Mouse (Mus musculus): Measurements from ENCODE around the gene Pde4dip. TPM values are rescaled to one million over a fixed set of nuclear protein-coding genes. Genes with fewer than 3 reads are reported as not detected.

Pde4dip gene
- polyA plus RNA-seq, 1 experiment from 2014 or later: 18.5 TPM

DNA sequence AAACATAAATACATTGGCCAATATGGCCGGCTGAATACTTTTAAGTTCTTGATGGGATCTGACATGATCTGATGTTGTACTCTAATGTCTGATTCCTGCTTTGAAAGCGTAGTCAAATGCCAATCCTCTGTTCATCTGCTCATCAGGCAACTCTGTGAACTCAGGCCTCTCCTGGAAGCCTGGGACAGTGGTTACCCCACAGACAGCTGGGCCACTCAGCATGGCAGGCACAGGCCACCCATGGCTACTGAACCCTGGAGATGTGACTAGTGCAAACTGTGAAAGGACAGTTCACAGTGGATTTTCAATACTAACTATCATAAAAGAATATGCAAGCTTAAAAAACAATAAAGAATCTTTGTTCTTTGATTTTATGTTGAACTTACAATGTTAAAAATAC lies 85.6 kb downstream of the Pde4dip start:
- no peak overlapping the region for H3K27ac ChIP-seq
- DNase-seq (ENCODE audit: extremely low spot score, low spot score): no peak
- no peaks in the 10 kb centered on the region for H3K4me1 ChIP-seq
- no peaks in the 10 kb centered on the region for H3K27me3 ChIP-seq (ENCODE audit: poor library complexity, severe bottlenecking)
- no peak overlapping the region for H3K4me3 ChIP-seq
- H3K36me3 ChIP-seq (replicated peaks): no peaks in the 10 kb centered on the region
- H3K9me3 ChIP-seq: no peaks in the 10 kb centered on the region
- 94% methylated on average over 2 of the region's 2 CpGs for WGBS

DNA sequence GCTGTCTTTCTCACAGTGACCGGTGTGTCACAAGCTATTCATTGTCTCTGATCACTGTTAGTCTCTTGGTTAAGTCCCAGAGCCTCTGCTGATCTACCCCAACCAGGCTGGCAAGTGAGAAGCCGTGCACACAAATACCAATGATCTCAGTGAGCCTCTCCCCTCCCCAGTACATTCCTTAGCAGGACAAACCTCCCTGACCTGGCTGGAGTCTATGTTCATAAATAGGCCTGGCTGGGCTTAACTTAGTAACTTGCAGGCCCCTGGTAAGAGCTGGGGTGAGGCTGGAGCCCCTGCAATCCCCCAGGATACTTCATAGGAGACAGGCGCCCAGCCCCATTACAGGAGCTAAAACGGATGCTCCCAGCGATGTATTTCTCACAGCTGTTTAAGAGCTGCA lies 86.2 kb downstream of the Pde4dip start:
- no peak overlapping the region for H3K4me3 ChIP-seq
- WGBS: 84% methylated on average over 5 of the region's 5 CpGs

DNA sequence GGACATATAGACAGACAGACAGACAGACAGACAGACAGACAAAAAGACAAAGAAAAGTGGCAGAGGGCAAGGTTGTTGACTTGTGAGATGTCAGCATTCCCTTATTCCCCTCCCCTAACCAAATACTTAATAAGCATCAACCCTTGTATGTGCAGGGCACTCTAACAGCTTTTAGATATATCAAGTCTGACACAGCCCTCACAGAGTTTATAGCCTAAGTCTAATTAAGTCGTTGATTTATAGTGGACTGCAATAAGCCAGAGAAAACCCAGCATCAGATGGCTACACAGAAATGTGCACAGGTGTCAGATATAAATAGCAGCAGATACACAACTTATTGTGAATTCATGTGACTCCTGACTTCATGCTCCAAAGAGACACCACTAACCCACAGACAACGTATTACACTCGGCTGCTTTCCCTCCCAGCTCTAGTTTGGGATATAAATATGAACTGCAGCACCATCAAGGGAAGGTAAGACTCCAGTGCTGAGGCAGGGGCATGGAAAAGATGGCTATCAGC lies 87.3 kb downstream of the Pde4dip start:
- Histone ChIP-seq H3K27ac (no peak overlapping the region), H3K9me3 (no peaks in the 10 kb centered on the region), H3K27me3 (ENCODE audit: poor library complexity, severe bottlenecking) (no peaks in the 10 kb centered on the region), H3K36me3 (replicated peaks) (no peaks in the 10 kb centered on the region), H3K4me3 (no peak overlapping the region), H3K4me1 (no peaks in the 10 kb centered on the region)
- DNase-seq (ENCODE audit: extremely low spot score, low spot score): no peak
- WGBS: 89% methylated on average over 3 of the region's 3 CpGs

More for the DNA sequence above, 86.2 kb downstream of the Pde4dip start:
- Histone ChIP-seq H3K36me3 (replicated peaks) (no peaks in the 10 kb centered on the region), H3K4me1 (no peaks in the 10 kb centered on the region), H3K27ac (no peak overlapping the region), H3K27me3 (ENCODE audit: poor library complexity, severe bottlenecking) (no peaks in the 10 kb centered on the region), H3K9me3 (no peaks in the 10 kb centered on the region)
- no peak for DNase-seq (ENCODE audit: extremely low spot score, low spot score)

DNA sequence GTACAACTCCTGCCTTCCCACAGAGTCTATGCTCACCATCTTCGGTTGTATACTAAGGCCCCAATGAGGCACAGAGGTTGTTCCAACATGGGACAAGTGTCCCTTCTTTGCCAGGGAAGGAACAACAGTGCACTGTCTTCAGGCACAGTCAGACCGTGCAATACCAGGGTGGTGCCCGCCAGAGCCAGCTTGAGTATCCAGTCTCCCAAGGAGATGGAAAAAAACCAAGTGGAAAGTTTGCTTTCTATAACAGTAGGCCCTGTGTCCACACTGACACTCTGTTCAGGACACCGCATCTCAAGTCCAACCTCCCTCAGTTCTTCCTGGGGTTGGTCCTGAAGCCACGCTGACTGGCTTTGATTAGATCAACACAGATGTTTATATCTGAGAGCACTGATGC lies 87.8 kb downstream of the Pde4dip start:
- Histone ChIP-seq H3K9me3 (no peaks in the 10 kb centered on the region), H3K4me3 (no peak overlapping the region), H3K36me3 (replicated peaks) (no peaks in the 10 kb centered on the region), H3K4me1 (no peaks in the 10 kb centered on the region), H3K27ac (no peak overlapping the region), H3K27me3 (ENCODE audit: poor library complexity, severe bottlenecking) (no peaks in the 10 kb centered on the region)
- 88% methylated on average over 5 of the region's 5 CpGs for WGBS
- DNase-seq (ENCODE audit: extremely low spot score, low spot score): no peak

DNA sequence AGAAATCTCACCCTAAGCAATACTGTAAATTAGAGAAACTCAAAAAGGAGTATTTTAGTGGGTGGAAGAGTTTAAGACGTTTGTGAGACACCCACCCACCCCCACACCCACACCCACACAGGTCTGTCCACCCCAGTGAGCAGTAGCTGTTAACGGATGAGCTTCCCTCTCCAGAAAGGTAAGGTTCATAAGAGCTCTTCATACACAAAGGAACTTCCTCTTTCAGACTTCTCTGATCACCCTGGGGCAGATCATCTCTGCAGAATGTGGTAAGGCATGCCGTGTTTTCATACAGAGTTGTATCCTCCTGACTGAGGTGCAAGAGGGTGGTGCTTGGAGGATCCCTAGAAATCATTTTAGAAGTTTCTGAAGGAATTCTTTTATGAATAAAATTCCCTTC lies 88.5 kb downstream of the Pde4dip start:
- Histone ChIP-seq H3K4me3 (no peak overlapping the region), H3K27me3 (ENCODE audit: poor library complexity, severe bottlenecking) (no peaks in the 10 kb centered on the region), H3K4me1 (no peaks in the 10 kb centered on the region), H3K27ac (no peak overlapping the region), H3K36me3 (replicated peaks) (no peaks in the 10 kb centered on the region), H3K9me3 (no peaks in the 10 kb centered on the region)
- WGBS: 75% methylated on average over 3 of the region's 3 CpGs
- DNase-seq (ENCODE audit: extremely low spot score, low spot score): no peak

DNA sequence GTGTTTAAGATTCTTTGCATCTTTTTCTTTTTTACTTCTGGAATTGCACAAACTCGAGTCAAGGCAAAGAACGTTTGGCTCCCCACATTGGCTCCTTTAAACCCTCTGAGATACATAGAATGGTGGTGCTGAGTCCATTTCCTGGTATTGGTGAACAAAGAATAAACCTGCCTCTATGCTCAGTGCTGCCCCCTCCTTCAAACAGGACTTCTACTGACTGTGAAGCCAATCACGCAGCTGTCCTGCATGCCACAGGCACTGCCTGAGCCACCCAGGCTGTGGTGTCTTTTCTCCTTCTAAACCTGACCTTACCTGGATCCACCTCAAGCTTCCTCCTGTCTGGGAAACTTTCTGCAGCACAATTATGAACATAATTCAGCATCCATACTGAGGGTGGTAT lies 89.2 kb downstream of the Pde4dip start:
- Histone ChIP-seq H3K27me3 (ENCODE audit: poor library complexity, severe bottlenecking) (no peaks in the 10 kb centered on the region), H3K27ac (no peak overlapping the region), H3K4me1 (no peaks in the 10 kb centered on the region), H3K9me3 (no peaks in the 10 kb centered on the region), H3K4me3 (no peak overlapping the region), H3K36me3 (replicated peaks) (no peaks in the 10 kb centered on the region)
- WGBS: 69% methylated on average over 3 of the region's 3 CpGs
- no peak for DNase-seq (ENCODE audit: extremely low spot score, low spot score)

DNA sequence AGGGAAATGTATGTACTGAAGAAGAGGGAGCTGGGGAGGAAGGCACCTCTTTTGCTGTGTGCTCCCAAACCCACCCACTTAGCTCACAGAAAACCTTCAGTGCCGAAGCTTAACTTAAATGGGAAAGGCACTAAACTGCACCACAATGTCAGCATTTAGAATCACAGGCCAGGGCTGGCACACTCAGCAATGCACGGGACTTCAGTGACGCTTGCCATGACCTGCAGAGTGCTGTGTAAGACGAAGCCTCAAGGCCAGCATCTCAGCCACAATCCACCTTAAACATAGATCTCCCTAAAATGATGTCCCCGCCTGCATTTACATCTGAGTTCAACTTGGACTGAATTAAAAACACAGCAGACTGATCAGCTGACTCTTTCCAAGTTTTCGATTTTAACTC lies 91.1 kb downstream of the Pde4dip start:
- no peak for DNase-seq (ENCODE audit: extremely low spot score, low spot score)
- Histone ChIP-seq H3K4me1 (no peaks in the 10 kb centered on the region), H3K36me3 (replicated peaks) (no peaks in the 10 kb centered on the region), H3K27me3 (ENCODE audit: poor library complexity, severe bottlenecking) (no peaks in the 10 kb centered on the region), H3K4me3 (no peak overlapping the region), H3K27ac (no peak overlapping the region), H3K9me3 (no peaks in the 10 kb centered on the region)
- 84% methylated on average over 6 of the region's 6 CpGs for WGBS

DNA sequence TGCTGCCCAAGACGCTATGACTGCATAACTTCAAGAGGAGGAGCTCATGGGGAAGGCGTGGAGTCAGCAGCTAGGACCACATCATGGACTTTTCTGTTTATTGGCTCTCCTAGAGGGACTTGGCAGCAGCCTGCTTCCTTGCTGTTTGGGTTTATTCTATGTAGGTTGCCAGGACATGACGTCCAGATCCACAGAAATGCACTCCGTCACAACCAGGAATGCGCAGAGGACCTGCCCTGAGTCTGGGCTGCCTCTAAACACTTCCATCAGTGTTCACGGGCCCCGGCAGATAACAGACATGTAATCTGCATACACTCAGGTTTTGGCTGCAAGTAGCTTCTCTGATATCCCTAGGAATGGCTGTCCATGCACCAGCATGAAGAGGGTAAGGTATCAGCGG lies 94.5 kb downstream of the Pde4dip start:
- WGBS: 90% methylated on average over 8 of the region's 8 CpGs
- Histone ChIP-seq H3K4me3 (no peak overlapping the region), H3K27me3 (ENCODE audit: poor library complexity, severe bottlenecking) (no peaks in the 10 kb centered on the region), H3K27ac (no peak overlapping the region), H3K9me3 (no peaks in the 10 kb centered on the region; the same call in 1 of the 2 replicates), H3K36me3 (replicated peaks) (no peaks in the 10 kb centered on the region), H3K4me1 (no peaks in the 10 kb centered on the region)
- no peak for DNase-seq (ENCODE audit: extremely low spot score, low spot score)

DNA sequence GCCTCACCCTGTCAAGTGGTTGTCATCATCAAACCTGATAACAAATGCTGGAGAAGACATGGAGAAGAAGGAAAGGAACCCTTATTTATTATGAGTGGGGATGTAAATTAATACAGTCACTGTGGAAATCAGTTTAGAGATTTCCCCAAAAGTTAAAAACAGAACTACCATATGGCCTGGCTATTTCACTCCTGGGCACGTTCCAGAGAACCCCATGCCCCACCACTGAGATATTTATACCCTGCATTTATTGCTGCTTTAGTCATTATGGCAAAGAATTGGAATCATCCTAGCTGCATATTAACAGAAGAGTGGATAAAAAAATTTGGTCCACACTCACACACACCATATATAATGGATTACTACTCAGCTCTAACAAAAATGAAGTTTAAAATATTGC lies 98.4 kb downstream of the Pde4dip start:
- Histone ChIP-seq H3K4me1 (no peaks in the 10 kb centered on the region), H3K9me3 (no peaks in the 10 kb centered on the region; the same call in 1 of the 2 replicates), H3K4me3 (no peak overlapping the region), H3K27me3 (ENCODE audit: poor library complexity, severe bottlenecking) (no peaks in the 10 kb centered on the region), H3K36me3 (replicated peaks) (no peaks in the 10 kb centered on the region), H3K27ac (no peak overlapping the region)
- no peak for DNase-seq (ENCODE audit: extremely low spot score, low spot score)
- WGBS: 86% methylated on average over 1 of the region's 1 CpGs

DNA sequence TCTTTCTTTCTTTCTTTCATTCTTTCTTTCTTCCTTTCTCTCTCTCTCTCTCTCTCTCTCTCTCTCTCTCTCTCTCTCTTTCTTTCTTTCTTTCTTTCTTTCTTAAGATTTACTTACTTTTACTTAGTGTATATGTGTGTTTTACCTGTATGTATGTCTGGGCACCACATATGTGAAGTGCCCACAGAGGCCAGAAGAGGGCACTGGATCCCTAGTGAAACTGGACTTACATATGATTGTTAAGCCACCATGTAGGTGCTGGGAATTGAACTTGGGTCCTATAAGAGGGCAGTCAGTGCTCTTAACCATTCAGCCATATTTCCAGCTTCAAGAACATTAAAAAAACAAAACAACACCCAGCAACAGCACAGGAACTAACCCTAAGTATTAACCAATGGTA lies 99.2 kb downstream of the Pde4dip start:
- H3K4me3 ChIP-seq: no peak overlapping the region
- no peaks in the 10 kb centered on the region for H3K4me1 ChIP-seq
- no peaks in the 10 kb centered on the region for H3K36me3 ChIP-seq (replicated peaks)
- no peak overlapping the region for H3K27ac ChIP-seq
- H3K9me3 ChIP-seq: no peaks in the 10 kb centered on the region; the same call in 1 of the 2 replicates
- no peak for DNase-seq (ENCODE audit: extremely low spot score, low spot score)
- no peaks in the 10 kb centered on the region for H3K27me3 ChIP-seq (ENCODE audit: poor library complexity, severe bottlenecking)

DNA sequence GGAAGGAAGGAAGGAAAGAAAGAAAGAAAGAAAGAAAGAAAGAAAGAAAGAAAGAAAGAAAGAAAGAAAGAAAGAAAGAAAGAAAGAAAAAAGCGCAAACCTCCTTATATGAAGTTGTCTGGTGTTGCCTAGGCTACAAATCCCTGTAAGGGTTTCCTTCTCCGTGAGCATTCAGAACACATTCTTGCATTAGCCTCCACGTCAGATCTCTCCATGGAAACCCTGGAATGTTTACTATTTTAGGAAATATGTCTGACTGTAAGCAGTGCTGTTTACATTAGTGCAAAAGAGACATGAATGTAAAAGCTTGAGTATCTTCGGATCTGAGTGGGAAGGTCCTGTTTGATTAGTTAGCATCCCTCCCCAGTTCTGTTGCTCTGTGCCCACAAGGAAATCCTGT lies 112.3 kb downstream of the Pde4dip start:
- 49% methylated on average over 4 of the region's 4 CpGs for WGBS
- Histone ChIP-seq H3K9me3 (no peaks in the 10 kb centered on the region), H3K4me1 (peaks cover 7% of the 10 kb centered on the region; the same call in 1 of the 2 replicates), H3K4me3 (no peak overlapping the region), H3K27ac (no peak overlapping the region), H3K27me3 (ENCODE audit: poor library complexity, severe bottlenecking) (no peaks in the 10 kb centered on the region), H3K36me3 (replicated peaks) (no peaks in the 10 kb centered on the region)
- DNase-seq (ENCODE audit: extremely low spot score, low spot score): no peak

DNA sequence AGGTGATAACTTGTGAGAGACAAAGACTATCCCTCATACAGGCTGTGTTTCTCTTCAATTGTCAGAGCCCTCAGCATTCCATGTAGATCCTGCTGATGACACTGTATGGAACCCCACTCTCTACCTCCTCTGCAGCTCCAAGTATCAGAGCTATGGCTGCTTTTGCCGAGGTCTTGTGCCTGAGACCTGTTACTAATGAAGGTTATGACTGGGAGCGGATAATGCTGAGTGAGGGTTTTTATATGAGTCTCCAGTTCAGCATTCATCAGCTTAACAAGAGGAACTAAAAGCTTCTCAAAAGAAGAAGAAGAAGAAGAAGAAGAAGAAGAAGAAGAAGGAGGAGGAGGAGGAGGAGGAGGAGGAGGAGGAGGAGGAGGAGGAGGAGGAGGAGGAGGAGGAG lies 112.8 kb downstream of the Pde4dip start:
- H3K27ac ChIP-seq: no peak overlapping the region
- WGBS: 79% methylated on average over 2 of the region's 2 CpGs
- no peaks in the 10 kb centered on the region for H3K36me3 ChIP-seq (replicated peaks)
- H3K4me3 ChIP-seq: no peak overlapping the region
- no peaks in the 10 kb centered on the region for H3K27me3 ChIP-seq (ENCODE audit: poor library complexity, severe bottlenecking)
- H3K4me1 ChIP-seq: peaks cover 7% of the 10 kb centered on the region; the same call in 1 of the 2 replicates
- no peaks in the 10 kb centered on the region for H3K9me3 ChIP-seq
- DNase-seq (ENCODE audit: extremely low spot score, low spot score): no peak

DNA sequence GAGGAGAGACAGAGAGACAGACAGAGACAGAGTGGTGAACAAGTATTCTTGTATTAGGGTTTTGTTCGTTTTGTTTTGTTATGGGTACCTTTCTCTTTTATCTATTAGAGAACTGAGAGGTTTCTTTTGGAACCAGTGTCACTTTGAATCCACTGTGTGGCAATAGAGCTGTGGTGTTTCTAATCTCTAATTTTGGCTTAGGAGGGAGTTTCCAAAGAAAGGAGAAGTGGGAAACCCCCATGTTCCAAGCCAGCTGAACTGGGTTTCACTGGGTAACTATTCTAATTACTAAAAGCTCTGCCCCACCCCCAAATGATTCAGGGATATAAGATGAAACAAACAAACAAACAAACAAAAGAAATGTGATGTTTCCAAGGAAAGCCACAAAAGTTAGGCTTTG lies 113.6 kb downstream of the Pde4dip start:
- Histone ChIP-seq H3K9me3 (no peaks in the 10 kb centered on the region), H3K36me3 (replicated peaks) (no peaks in the 10 kb centered on the region), H3K27me3 (ENCODE audit: poor library complexity, severe bottlenecking) (no peaks in the 10 kb centered on the region), H3K4me1 (peaks cover 7% of the 10 kb centered on the region; the same call in 1 of the 2 replicates), H3K4me3 (no peak overlapping the region), H3K27ac (no peak overlapping the region)
- DNase-seq (ENCODE audit: extremely low spot score, low spot score): no peak
- 81% methylated on average over 1 of the region's 1 CpGs for WGBS
